Mouse (Mus musculus) cortical plate, adult 2 months (tissue): ENCODE measurements at regions not wholly inside any gene's neighbourhood (a gene's known extent, or its start where the extent isn't known, plus 50 kb on each side); places are given as distances from the start of the nearest gene placed in this dataset.

Source experiments
- H3K27ac ChIP-seq: fragments of 200-500 bp; 2 replicates; pipeline ENCODE4 v1.5.1; 2012; ENCODE audit warnings: low read length, control low read depth, inconsistent platforms; ENCODE audit not compliant: insufficient read depth
- H3K4me1 ChIP-seq: fragments of 200-500 bp; 2 replicates; pipeline ENCODE4 v1.6.1; 2011; ENCODE audit warnings: low read length; ENCODE audit not compliant: control insufficient read depth, insufficient read depth
- H3K4me3 ChIP-seq: fragments of 200-500 bp; 2 replicates; pipeline ENCODE4 v1.5.1; 2011; ENCODE audit warnings: mild to moderate bottlenecking, low read length, control low read depth; ENCODE audit not compliant: insufficient read depth
- CTCF ChIP-seq: fragments of 200-500 bp; IDR thresholded peaks from 2 replicates; pipeline ENCODE4 v1.5.1; 2011; ENCODE audit warnings: mild to moderate bottlenecking, control low read depth, low read length; ENCODE audit not compliant: insufficient read depth; ENCODE audit errors: extremely low read depth
- POLR2A ChIP-seq: fragments of 200-500 bp; IDR thresholded peaks from 2 replicates; pipeline ENCODE4 v1.6.1; 2011; ENCODE audit warnings: mild to moderate bottlenecking, low read length, control low read depth; ENCODE audit not compliant: insufficient read depth; ENCODE audit errors: extremely low read depth

DNA sequence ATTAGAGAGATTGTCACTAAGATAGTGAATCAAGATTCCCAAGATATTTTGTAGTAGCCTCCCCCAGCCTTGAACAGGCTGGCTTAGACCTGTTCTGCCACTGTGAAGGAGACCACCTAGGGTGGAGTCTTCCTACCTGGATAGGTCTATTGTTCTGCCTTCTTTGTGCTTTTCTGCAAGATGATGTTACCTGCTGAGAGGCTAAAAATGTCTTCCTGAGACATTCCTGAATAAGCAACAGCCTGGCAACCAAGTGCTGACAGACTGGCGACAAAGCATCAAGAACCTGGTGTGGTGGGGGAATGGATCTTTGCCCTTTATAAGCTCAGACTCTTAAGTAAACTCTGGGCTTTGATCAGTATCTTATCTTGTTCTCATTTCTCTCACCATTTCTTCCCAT, 447.8 kb downstream of the Dync2h1 start:
- Histone ChIP-seq H3K4me1 (no peaks in the 10 kb centered on the region), H3K27ac (no peak overlapping the region), H3K4me3 (no peak overlapping the region)
- TF ChIP-seq POLR2A (no peak), CTCF (no peak)

DNA sequence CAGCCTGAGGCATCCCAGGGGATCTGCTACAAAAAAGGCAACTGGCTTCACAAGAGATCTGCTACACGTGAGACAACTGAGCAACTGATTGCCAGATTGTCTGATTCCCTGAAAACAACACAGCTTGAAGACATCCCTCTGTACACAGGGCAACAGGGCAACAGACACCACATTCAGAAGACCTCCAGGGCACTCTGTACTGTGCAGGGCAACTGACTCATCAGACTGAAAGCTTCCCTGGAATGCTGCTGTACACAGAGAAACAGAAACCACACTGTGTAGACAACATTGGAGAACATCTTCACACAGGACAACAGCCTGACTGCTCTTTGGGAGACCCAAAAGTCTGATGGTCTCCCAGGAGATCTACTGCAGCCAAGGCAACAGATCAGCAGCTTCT, 456.8 kb upstream of the Ddi1 start:
- no peaks in the 10 kb centered on the region for H3K4me1 ChIP-seq
- no peak overlapping the region for H3K27ac ChIP-seq
- TF ChIP-seq CTCF (no peak), POLR2A (no peak)

DNA sequence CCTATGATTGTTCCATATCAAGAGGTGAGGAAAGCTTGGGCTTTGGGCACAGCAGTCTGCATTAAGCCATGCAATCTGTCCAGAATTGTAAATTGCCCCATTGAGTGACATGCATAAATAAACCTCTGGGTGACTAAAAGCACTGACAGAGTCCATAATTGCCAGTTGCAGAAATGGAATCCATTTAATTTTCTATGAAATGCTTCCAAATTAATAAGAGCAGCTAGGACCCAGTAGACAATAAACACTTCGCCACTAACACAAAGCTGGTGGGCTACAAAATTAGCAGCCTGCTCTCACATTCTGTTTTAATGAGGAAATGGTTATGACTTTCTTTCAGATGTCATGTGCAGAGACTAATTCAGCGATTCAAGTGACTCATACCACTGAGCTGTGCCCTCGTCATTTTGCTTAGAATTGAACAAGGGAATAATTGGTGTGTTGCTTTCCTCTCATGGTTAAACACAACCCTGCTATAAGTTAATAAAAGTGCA, 407.6 kb upstream of the Ddi1 start:
- Histone ChIP-seq H3K4me3 (no peak overlapping the region), H3K4me1 (no peaks in the 10 kb centered on the region), H3K27ac (no peak overlapping the region)
- TF ChIP-seq POLR2A = no peak
- TF ChIP-seq CTCF = no peak

More for the DNA sequence above, 456.8 kb upstream of the Ddi1 start:
- no peak overlapping the region for H3K4me3 ChIP-seq

DNA sequence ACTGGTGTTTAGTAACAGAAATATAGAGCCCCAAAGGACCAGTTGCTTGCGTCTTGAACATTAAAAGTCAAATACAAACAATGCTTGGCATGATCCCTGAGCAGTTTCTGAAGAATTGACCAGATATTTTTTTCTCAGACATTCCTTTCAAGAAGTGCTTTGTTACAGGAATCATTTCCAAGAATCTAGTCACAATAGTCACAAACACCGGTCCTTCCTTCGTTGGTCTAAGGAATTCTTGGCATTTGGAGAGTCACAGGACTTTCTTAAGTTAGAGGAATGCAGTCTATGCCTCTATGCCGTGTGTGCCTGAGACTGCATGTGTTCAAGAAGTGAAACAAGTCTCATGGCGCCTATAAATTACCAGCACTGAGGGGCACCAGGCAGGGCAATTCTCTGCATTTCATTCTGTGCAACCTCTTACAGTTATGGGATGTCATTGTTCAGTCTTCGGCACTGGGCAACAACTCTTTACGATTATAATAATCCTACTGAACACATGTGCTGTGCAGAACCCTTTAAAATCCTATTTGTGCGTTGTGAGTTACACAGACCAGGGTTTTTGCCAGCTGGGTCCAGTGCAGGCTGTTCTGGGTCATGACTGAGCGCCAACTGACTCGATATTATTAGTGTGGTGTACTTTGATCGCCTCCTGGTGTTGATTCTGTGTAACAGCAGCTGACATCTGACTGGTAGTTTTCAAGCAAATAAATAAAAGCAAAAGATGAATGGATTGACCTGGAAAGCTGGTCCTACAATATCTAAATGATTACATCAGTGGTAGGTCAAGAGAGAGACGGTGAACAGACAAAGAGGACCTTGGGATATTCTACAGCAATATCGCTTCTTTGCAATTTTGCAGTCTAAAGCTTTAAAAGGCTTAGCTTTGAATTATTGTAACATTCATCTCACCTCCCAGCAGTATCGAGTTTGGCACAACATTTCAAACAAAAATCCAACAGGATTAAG, 398.6 kb upstream of the Ddi1 start:
- Histone ChIP-seq H3K4me3 (0 out of 2 replicates have a peak overlapping the region, but pooled peaks have one; percentile 26), H3K27ac (no peak overlapping the region), H3K4me1 (no peaks in the 10 kb centered on the region; the same call in 1 of the 2 replicates)
- TF ChIP-seq CTCF = peak; percentile 58; the same call in 1 of the 2 replicates
- TF ChIP-seq POLR2A = no peak

DNA sequence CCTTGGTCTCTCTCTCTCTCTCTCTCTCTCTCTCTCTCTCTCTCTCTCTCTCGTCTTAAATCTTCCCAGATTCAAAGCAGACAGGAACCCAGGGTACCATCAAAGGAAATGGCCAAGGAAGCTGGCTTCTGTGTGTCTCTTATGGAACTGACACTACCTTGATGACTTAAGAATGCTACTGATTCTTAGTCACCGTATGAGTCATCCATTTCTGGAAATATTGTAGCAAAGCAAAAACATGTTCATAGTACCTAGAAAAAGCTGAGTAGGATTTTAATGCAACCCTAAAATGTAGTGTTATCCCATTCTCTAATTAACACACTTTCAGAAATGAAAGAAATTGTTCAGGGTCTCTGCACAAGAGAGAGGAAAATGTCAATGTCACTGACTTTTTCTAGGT, 396.0 kb upstream of the Ddi1 start:
- Histone ChIP-seq H3K4me3 (no peak overlapping the region), H3K4me1 (no peaks in the 10 kb centered on the region; the same call in 1 of the 2 replicates), H3K27ac (no peak overlapping the region)
- no peak for TF ChIP-seq CTCF
- no peak for TF ChIP-seq POLR2A

DNA sequence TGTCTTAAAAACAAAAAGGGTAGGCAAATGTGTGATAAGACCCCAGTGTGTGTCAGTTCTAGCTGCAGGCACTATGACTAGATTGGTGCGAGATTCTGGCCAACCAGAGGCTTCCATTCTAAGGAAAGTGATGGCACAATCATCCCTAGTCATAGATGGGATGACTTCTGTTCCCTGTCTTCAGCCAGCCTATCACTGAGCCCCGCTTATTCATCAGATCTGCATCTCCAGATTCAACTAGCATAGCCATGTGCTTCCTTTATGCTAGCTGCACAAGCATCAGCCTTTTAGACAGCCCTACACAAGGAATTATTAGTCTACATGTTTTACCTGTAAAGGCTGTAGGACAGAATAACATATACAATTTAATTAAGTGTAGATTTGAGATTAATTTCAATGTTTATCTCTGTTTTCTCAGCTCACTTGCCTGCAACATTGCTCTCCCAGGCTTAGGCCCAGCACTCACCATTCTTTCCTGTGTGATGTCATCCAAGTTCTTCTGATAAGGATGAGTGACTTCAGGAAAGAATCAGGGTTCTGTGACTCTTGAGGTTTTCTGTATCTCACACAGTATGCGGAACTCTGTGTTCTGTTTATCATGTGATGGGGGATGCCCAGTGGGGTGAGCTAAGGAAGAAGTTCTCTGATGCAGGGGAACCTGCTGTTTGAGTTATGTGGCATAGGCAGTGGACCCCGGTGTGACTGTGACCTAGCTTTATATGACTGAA, 382.8 kb upstream of the Ddi1 start:
- no peak overlapping the region for H3K27ac ChIP-seq
- TF ChIP-seq POLR2A (no peak), CTCF (no peak)
- no peak overlapping the region for H3K4me3 ChIP-seq
- no peaks in the 10 kb centered on the region for H3K4me1 ChIP-seq

DNA sequence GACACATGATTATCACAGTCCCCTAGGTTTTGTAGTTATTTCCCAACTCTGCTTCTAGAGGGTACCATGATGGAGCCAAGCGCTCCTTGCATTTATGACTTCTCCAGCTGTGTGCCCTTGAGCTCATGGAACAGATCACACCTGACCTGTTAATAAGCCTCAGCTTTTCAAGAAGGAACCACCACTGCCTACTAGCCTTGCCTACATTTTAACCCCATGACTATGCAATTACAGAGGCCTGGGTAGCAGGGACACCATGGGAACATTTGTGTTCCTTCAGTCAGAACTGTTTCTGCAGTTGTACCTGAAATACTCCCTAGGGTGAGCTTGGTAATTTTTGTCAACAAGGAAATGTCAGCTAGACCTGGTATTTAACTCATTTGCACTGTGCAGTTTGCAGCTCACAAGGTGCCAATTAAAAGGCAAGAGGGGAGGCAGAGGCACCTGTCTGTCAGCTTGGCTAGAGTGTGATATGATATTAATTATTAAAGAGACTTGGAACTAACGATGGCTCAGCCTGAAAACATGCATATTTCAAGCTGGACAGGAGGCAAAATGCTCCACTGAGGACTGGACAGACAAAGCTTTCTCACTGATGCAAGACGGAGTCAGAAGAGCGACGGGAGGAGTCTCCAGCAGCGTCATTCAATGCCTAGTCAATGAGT, 382.1 kb upstream of the Ddi1 start:
- Histone ChIP-seq H3K4me3 (no peak overlapping the region), H3K27ac (no peak overlapping the region), H3K4me1 (no peaks in the 10 kb centered on the region)
- TF ChIP-seq POLR2A = no peak
- TF ChIP-seq CTCF = no peak

DNA sequence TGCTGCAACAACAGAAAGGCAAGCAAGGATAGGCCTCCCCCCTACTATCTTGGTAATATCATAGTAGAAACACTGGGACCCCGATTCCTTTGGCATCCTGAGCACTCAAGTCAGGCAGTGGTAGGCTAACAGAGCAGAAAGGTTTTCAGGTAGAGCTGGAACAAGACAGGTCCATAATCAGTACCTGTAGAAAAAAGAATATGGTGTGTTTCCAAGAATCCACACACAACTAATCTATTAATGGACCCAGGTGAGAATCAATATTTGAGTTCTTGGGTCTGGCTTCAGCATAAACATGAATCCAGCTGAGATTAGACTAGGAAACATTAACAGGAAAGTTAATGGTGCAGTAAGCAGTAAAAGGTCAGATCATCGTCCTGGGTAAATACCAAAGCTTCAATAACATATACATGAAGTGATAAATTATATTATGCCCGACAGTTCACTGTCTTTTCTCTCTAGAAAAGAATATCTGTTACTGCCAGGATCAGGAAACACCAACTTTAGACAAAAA, 376.2 kb upstream of the Ddi1 start:
- Histone ChIP-seq H3K4me3 (no peak overlapping the region), H3K4me1 (no peaks in the 10 kb centered on the region), H3K27ac (no peak overlapping the region)
- TF ChIP-seq CTCF = no peak
- no peak for TF ChIP-seq POLR2A

DNA sequence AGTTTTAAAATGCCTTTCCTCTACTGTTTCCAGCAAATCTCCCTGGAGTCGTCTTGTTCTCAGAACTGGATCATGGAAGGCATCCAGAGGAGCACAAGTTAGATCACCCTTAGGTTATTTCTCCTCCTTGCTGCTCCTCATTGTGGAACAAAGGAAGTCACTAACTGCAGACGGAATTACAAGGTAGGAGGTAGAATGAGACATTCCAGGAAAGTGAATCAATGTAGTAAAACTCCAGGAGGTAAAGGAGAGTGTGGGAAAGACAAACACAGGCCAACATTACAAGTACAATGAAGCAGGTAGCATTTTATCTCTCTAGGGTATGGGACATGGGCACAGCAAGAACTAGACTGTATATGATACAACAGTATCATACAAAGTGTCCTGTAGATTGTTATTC, 375.7 kb upstream of the Ddi1 start:
- Histone ChIP-seq H3K27ac (no peak overlapping the region), H3K4me3 (no peak overlapping the region), H3K4me1 (no peaks in the 10 kb centered on the region)
- TF ChIP-seq POLR2A (no peak), CTCF (no peak)
